Mouse (Mus musculus) heart, adult 2 months (tissue): ENCODE measurements around the gene Ptpn11. TPM values are rescaled to one million over a fixed set of nuclear protein-coding genes. Genes with fewer than 3 reads are reported as not detected.

Experiments used
- DNase-seq, 2 experiments: peaks; one replicate each; pipeline ENCODE4 v3.0.0; 2021
- H3K27ac ChIP-seq: fragments of 200-600 bp; 2 replicates; pipeline ENCODE4 v1.8.1; 2022
- H3K27me3 ChIP-seq: fragments of 200-500 bp; 2 replicates; pipeline ENCODE4 v1.6.1; 2012; ENCODE audit warnings: mild to moderate bottlenecking, low read length, inconsistent platforms, mixed read lengths; ENCODE audit not compliant: control insufficient read depth, insufficient read depth
- H3K36me3 ChIP-seq: fragments of 200-500 bp; 2 replicates; pipeline ENCODE4 v1.6.1; 2012; ENCODE audit warnings: low read length, inconsistent platforms; ENCODE audit not compliant: control insufficient read depth, insufficient read depth
- H3K4me1 ChIP-seq: fragments of 200-500 bp; 2 replicates; pipeline ENCODE4 v1.6.1; 2011; ENCODE audit warnings: low read length; ENCODE audit not compliant: control insufficient read depth, insufficient read depth
- H3K4me3 ChIP-seq: fragments of 200-600 bp; 2 replicates; pipeline ENCODE4 v1.8.1; 2022
- H3K79me2 ChIP-seq: fragments of 200-500 bp; replicated peaks from 2 replicates; pipeline ENCODE4 v1.6.1; 2012; ENCODE audit warnings: mild to moderate bottlenecking, inconsistent platforms, low read length, moderate library complexity, mixed read lengths; ENCODE audit not compliant: control insufficient read depth, insufficient read depth
- H3K9ac ChIP-seq: fragments of 200-500 bp; 2 replicates; pipeline ENCODE4 v1.6.1; 2012; ENCODE audit warnings: low read depth, mild to moderate bottlenecking, control low read depth, inconsistent platforms, low read length, mixed read lengths
- CTCF ChIP-seq: fragments of 200-600 bp; IDR thresholded peaks from 2 replicates; pipeline ENCODE4 v1.8.1; 2022; ENCODE audit warnings: antibody characterized with exemption, mild to moderate bottlenecking, moderate library complexity
- EP300 ChIP-seq: fragments of 200-500 bp; IDR thresholded peaks from 2 replicates; pipeline ENCODE4 v1.6.1; 2011; ENCODE audit warnings: low read depth, low read length, control low read depth; ENCODE audit not compliant: insufficient read depth
- POLR2A ChIP-seq: fragments of 200-500 bp; IDR thresholded peaks from 2 replicates; pipeline ENCODE4 v1.6.1; 2011; ENCODE audit warnings: mild to moderate bottlenecking, low read depth, low read length, control low read depth; ENCODE audit not compliant: insufficient read depth
- WGBS: fragments of 180-500 bp; shearing (Covaris S2); methylation state at CpG from one replicate; pipeline ENCODE4 v1.1.7; 2018; 5-methylcytosine and 5-hydroxymethylcytosine counted together
- intact Hi-C: fragments of 180-260 bp; cut with DNase I; formaldehyde crosslinking; loops from one replicate; pipeline ENCODE4 v1.15.1; 2025
- polyA plus RNA-seq: library from polyadenylated mRNA; depleted of rRNA; stranded (reverse); fragments of >200 nt; gene quantifications from 2 replicates; pipeline ENCODE4 v1.2.3, GENCODE M21; 2012
- total RNA-seq, 2 experiments: library from RNA; stranded (reverse); gene quantifications; 2 replicates each; pipeline ENCODE4 v1.2.3; 2021

Ptpn11 gene
- total and polyA plus RNA-seq, 3 experiments, result 50.7 to 205 (median 159) TPM

GRCm38 (mm10) chr5:121100095-121100494 is 91.1 kb downstream of the Ptpn11 start:
- DNase-seq, result no peak
- no peak overlapping the region for H3K9ac ChIP-seq
- H3K4me3 ChIP-seq, result no peak overlapping the region
- WGBS, result 31% methylated on average over 2 of the region's 2 CpGs
- TF ChIP-seq CTCF (no peak), EP300 (no peak), POLR2A (no peak)
- no peaks in the 10 kb centered on the region for H3K36me3 ChIP-seq
- H3K79me2 ChIP-seq, result no peaks in the 10 kb centered on the region
- no peaks in the 10 kb centered on the region for H3K4me1 ChIP-seq
- no peaks in the 10 kb centered on the region for H3K27me3 ChIP-seq
- H3K27ac ChIP-seq, result no peak overlapping the region
- intact Hi-C loops, result no loop called here

- Histone ChIP-seq H3K36me3 (no peaks in the 10 kb centered on the region), H3K4me1 (no peaks in the 10 kb centered on the region), H3K4me3 (no peak overlapping the region), H3K9ac (no peak overlapping the region), H3K79me2 (no peaks in the 10 kb centered on the region), H3K27me3 (no peaks in the 10 kb centered on the region), H3K27ac (no peak overlapping the region)
- WGBS, result 72% methylated on average over 4 of the region's 4 CpGs
- intact Hi-C loops, result no loop called here
- TF ChIP-seq CTCF, result no peak
- no peak for TF ChIP-seq POLR2A
- TF ChIP-seq EP300, result no peak
- DNase-seq, result no peak
Measured at GRCm38 (mm10) chr5:121097970-121098369, 93.2 kb downstream of the Ptpn11 start.

GRCm38 (mm10) chr5:121096744-121097143 is 94.5 kb downstream of the Ptpn11 start:
- H3K4me1 ChIP-seq, result no peaks in the 10 kb centered on the region
- H3K79me2 ChIP-seq, result no peaks in the 10 kb centered on the region
- no peaks in the 10 kb centered on the region for H3K27me3 ChIP-seq
- 82% methylated on average over 5 of the region's 5 CpGs for WGBS
- intact Hi-C loops, result no loop called here
- no peak overlapping the region for H3K4me3 ChIP-seq
- no peaks in the 10 kb centered on the region for H3K36me3 ChIP-seq
- TF ChIP-seq EP300, result no peak
- no peak for TF ChIP-seq CTCF
- no peak for TF ChIP-seq POLR2A
- H3K27ac ChIP-seq, result no peak overlapping the region
- no peak overlapping the region for H3K9ac ChIP-seq
- DNase-seq, result no peak

- no peaks in the 10 kb centered on the region for H3K79me2 ChIP-seq
- H3K27me3 ChIP-seq, result no peaks in the 10 kb centered on the region
- H3K27ac ChIP-seq, result no peak overlapping the region
- 60% methylated on average over 3 of the region's 3 CpGs for WGBS
- H3K36me3 ChIP-seq, result no peaks in the 10 kb centered on the region
- intact Hi-C loops, result no loop called here
- H3K4me3 ChIP-seq, result no peak overlapping the region
- H3K9ac ChIP-seq, result no peak overlapping the region
- TF ChIP-seq POLR2A, result no peak
- no peak for TF ChIP-seq EP300
- no peak for TF ChIP-seq CTCF
- DNase-seq, result no peak
- no peaks in the 10 kb centered on the region for H3K4me1 ChIP-seq
Measured at GRCm38 (mm10) chr5:121093281-121093680, 97.9 kb downstream of the Ptpn11 start.

GRCm38 (mm10) chr5:121089660-121090059 is 101.5 kb downstream of the Ptpn11 start:
- no peak overlapping the region for H3K27ac ChIP-seq
- no peak overlapping the region for H3K4me3 ChIP-seq
- no peak for TF ChIP-seq POLR2A
- TF ChIP-seq CTCF, result no peak
- no peak for TF ChIP-seq EP300
- no peaks in the 10 kb centered on the region for H3K27me3 ChIP-seq
- no peak overlapping the region for H3K9ac ChIP-seq
- H3K79me2 ChIP-seq, result no peaks in the 10 kb centered on the region
- H3K36me3 ChIP-seq, result no peaks in the 10 kb centered on the region
- intact Hi-C loops, result no loop called here
- no peaks in the 10 kb centered on the region for H3K4me1 ChIP-seq
- DNase-seq, result peak in 1 of 2 experiments; percentile 9
- WGBS, result 66% methylated on average over 7 of the region's 7 CpGs

- DNase-seq, result no peak
- H3K4me1 ChIP-seq, result no peaks in the 10 kb centered on the region
- H3K4me3 ChIP-seq, result no peak overlapping the region
- intact Hi-C loops, result no loop called here
- H3K9ac ChIP-seq, result no peak overlapping the region
- H3K79me2 ChIP-seq, result no peaks in the 10 kb centered on the region
- H3K27me3 ChIP-seq, result no peaks in the 10 kb centered on the region
- H3K27ac ChIP-seq, result no peak overlapping the region
- H3K36me3 ChIP-seq, result no peaks in the 10 kb centered on the region
- TF ChIP-seq EP300, result no peak
- no peak for TF ChIP-seq CTCF
- TF ChIP-seq POLR2A, result no peak
- WGBS, result 49% methylated on average over 7 of the region's 7 CpGs
Measured at GRCm38 (mm10) chr5:121087733-121088132, 103.5 kb downstream of the Ptpn11 start.
